Mouse (Mus musculus): ENCODE results near the gene Sept5. TPM values are rescaled to one million over a fixed set of nuclear protein-coding genes. Genes with fewer than 3 reads are reported as not detected.

Sept5 gene
- total RNA-seq, 2 experiments from 2014 or later = 703 to 707 TPM

GRCm38 (mm10) chr16:18621362-18622001 is 8.3 kb downstream of the Sept5 start:
- DNase-seq (ENCODE audit: extremely low spot score in 1 of 2, low spot score in 2 of 2) = peak in 1 of 2 experiments; percentile 66
- intact Hi-C loops (cut with DNase I) = no loop called here

- DNase-seq (ENCODE audit: extremely low spot score in 1 of 2, low spot score in 2 of 2) = peak in 1 of 2 experiments; percentile 68
- intact Hi-C loops (cut with DNase I) = no loop called here
These were observed 9.0 kb downstream of the Sept5 start for GRCm38 (mm10) chr16:18620601-18621361.

DNA sequence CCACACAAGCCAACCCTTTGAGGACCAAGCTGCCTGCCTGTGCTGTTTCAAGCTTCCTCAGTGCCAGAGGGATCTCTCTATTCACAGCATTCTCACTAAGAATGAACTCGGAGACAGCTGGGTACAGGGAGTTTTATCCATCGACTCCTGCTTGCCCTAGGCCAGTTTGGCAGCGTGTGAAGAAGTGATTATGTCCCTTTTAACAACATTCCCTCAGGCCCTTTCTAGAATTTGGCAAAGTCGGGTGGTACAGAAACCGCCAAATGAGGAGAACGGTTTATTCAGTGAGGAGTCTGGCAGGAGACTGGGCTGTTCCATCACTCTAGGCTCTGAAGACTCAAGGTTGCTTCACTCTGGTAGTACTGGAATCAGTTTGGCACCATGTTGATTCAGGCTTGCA is 9.6 kb downstream of the Sept5 start:
- intact Hi-C loops (cut with DNase I) = no loop called here
- DNase-seq (ENCODE audit: extremely low spot score in 1 of 2, low spot score in 2 of 2) = no peak

GRCm38 (mm10) chr16:18619110-18619509 is 10.6 kb downstream of the Sept5 start:
- intact Hi-C loops (cut with DNase I) = loop anchor here (5.0 kb wide), 1 partner anchor 272 kb away; the partner anchor contains the start of genes Arvcf and Tango2
- no peak for DNase-seq (ENCODE audit: extremely low spot score in 1 of 2, low spot score in 2 of 2)

- intact Hi-C loops (cut with DNase I) = loop anchor here (5.0 kb wide), 1 partner anchor 271 kb away; the partner anchor contains the start of genes Arvcf and Tango2
- no peak for DNase-seq (ENCODE audit: extremely low spot score in 1 of 2, low spot score in 2 of 2)
These were observed 11.5 kb downstream of the Sept5 start for GRCm38 (mm10) chr16:18618297-18618696.

DNA sequence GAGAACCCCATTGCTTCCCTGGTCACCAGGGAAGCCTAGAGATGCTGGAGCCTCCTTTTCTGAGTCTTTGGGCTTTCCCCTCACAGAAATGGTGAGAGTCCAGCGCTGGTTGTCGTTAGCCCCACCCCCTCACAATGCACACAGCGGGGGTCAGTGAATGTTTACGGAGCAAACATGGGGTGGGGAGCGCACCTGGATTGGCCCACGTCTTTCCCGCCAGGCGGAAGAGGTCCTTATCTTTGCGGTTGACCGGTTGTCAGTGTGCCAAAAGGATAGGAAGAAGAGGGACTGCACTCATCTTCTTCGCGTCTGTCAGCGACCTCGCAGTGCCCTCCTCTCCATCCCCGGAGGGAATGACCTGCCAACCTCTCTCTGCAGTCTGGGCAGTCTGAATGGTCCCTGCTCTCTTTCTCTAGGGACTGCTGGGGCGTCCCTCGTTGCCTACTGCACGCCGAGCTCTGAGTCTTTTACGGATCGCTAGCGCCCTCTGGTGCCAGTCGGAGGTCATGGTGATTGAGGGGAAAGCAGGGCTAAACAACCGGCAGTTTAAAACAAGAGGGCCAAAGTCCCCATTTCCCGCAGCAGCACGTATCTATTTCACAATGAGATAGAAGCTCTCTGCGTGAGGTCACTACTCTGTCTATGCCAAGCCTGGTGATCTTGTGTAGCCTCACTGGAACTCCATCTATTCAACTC is 12.2 kb downstream of the Sept5 start:
- DNase-seq (ENCODE audit: extremely low spot score in 1 of 2, low spot score in 2 of 2) = peak; percentile 87
- intact Hi-C loops (cut with DNase I) = loop anchor here (2.0 to 5.0 kb wide), 2 partner anchors 175 to 270 kb away; partner anchors contain the start of genes Arvcf and Tango2

GRCm38 (mm10) chr16:18613301-18613700 is 16.5 kb downstream of the Sept5 start:
- DNase-seq (ENCODE audit: extremely low spot score in 1 of 2, low spot score in 2 of 2) = no peak
- intact Hi-C loops (cut with DNase I) = no loop called here

DNA sequence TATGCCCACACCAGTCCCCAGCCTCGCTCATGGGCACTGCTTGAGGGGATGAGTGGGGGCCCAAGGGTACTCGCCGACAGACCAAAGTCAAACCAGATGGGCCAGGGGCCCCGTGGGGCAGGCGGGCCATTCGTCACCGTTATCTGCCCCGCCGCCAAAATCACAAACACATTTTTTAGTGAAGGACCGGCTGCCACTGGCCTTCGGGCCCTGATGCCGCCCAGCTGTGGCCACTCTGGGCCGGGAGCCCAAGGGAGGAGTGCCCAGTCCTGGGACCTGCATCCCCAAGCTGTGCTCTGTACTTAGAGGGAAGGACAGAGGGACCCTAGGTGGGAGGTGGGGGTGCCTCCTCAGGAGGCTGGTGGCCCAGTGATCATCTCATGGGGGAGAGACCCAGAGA is 18.0 kb downstream of the Sept5 start:
- intact Hi-C loops (cut with DNase I) = no loop called here
- DNase-seq (ENCODE audit: extremely low spot score in 1 of 2, low spot score in 2 of 2) = no peak

DNA sequence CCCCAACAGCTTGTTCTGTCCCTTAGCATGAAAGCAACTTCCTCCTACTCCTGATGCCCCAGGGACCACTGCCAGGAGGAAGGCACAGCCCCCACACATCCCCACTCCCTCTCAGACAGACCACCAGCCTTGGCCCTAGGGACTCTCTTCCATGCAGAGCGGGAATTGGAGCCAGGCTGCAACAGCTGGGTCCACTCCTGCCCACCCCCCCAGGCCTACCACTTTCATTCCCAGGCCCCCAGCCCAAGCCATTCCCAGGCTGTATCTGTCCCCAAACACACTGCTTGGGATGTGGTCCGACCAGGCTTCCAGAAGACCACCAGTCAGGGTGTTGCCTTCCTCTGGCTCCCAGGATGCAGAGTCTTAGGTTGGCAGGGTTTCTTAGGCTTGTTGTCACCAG is 20.7 kb downstream of the Sept5 start:
- intact Hi-C loops (cut with DNase I) = no loop called here
- DNase-seq (ENCODE audit: extremely low spot score in 1 of 2, low spot score in 2 of 2) = no peak

DNA sequence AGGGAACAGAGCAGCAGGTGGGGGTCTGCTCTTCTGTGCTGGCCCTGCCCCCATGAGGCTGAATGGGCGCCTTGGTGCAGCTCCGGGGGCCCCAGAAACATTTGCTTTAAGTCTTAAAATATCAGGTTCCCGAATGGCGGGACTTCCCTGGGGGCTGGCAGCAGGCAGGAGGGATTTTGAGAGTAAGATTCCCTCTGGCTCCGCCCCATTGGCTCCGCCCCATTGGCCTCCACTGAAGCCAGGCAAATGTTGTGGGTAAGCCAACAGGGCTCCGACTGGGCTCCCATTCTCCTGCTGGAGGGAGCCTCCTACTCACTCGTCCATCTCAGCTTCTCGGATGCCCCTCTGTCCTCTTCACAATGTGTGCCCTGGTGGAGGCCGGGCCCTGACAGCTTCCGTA is 21.5 kb downstream of the Sept5 start:
- no peak for DNase-seq (ENCODE audit: extremely low spot score in 1 of 2, low spot score in 2 of 2)
- intact Hi-C loops (cut with DNase I) = no loop called here

DNA sequence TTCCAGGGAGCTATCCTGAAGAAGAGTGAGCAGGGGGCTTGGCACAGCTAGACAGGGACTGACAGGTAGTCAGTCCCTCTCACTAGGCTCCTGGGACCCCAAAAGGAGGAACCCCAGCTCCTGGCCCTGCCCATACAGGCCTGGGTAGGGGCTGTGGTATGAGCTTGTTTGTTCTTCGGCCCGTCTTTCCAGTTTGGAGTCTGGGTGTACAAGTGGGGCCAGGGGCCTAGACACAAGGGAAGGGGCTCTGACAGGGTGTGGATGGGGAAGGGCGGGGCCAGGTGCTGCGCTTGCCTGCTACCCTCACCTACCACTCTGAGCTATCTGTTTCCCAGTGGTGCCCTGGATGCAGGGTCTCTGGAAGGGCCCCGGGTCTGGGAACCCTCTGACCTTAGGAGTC is 24.0 kb downstream of the Sept5 start:
- intact Hi-C loops (cut with DNase I) = no loop called here
- no peak for DNase-seq (ENCODE audit: extremely low spot score in 1 of 2, low spot score in 2 of 2)

- intact Hi-C loops (cut with DNase I) = no loop called here
- no peak for DNase-seq (ENCODE audit: extremely low spot score in 1 of 2, low spot score in 2 of 2)
These were observed 25.5 kb downstream of the Sept5 start for GRCm38 (mm10) chr16:18604267-18604701.

DNA sequence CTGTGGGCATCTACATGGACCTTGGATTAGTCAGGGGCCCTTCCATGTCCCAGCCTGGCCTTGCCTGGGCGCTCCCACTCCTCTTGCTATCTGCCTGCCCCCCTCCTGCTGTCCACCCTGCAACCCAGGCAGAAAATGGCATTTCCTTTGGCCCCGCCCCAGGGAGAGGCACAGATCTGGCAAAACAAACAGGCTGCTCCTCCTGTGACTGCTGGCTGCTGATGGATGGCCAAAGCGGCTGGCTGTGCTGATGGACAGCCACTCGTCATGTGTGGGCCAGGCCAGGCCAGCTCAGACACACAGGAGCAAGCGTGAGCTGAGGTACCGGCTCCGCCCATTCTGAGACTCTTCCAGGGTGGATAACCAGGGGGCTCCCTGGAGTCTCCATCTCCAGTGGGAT is 28.3 kb downstream of the Sept5 start:
- intact Hi-C loops (cut with DNase I) = no loop called here
- DNase-seq (ENCODE audit: extremely low spot score in 1 of 2, low spot score in 2 of 2) = no peak

GRCm38 (mm10) chr16:18598006-18598405 is 31.7 kb downstream of the Sept5 start:
- intact Hi-C loops (cut with DNase I) = no loop called here

DNA sequence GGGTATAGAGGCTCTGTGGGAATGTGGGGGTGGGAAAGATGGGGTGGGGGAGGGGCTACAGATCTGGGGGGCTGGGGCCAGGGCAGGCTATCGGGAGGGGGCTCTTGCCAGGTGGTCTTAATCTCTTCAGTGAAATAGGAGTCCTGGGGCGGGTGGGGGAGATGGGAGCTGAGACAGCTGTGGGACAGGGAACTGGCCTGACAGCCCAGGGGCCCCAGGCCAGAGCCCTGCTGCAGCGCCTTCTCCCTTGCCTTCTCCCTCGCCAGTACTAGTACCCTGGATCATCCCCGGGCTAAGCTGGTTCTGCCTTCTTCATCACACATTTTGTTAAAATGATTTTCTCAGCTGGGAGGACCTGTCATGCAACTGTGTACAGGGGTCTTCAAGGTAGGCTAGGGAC is 33.5 kb downstream of the Sept5 start:
- no peak for DNase-seq (ENCODE audit: extremely low spot score in 1 of 2, low spot score in 2 of 2)
- intact Hi-C loops (cut with DNase I) = no loop called here

More at GRCm38 (mm10) chr16:18598006-18598405, 31.7 kb downstream of the Sept5 start:
- DNase-seq (ENCODE audit: extremely low spot score in 1 of 2, low spot score in 2 of 2) = no peak

DNA sequence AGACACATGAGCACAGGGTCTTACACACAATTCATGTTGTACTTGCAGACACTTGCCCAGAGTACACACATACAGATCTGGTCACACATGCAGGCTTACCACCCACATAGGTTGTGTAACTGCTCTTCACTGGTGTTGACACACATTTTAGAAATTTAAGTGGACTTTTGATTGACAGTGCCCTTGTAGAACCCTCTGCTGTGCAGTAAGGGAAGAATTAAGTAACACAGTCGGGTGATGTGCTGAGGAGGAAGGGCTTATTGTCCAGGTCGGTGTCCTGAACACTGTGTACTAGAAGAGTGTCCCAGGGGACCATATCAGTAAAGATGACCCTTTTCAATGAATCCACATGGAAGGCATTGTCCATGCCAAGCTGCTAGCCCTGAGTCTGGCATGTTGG is 35.8 kb downstream of the Sept5 start:
- intact Hi-C loops (cut with DNase I) = no loop called here
- DNase-seq (ENCODE audit: extremely low spot score in 1 of 2, low spot score in 2 of 2) = no peak

- intact Hi-C loops (cut with DNase I) = no loop called here
- DNase-seq (ENCODE audit: extremely low spot score in 1 of 2, low spot score in 2 of 2) = peak in 1 of 2 experiments; percentile 51
These were observed 38.4 kb downstream of the Sept5 start for GRCm38 (mm10) chr16:18591047-18592018.

Measured in left cerebral cortex, postnatal 10 days (tissue).